Mouse (Mus musculus): ENCODE measurements around the gene Cdkal1. TPM values are rescaled to one million over a fixed set of nuclear protein-coding genes. Genes with fewer than 3 reads are reported as not detected.

The Cdkal1 gene
- polyA plus RNA-seq, 1 experiment, result 3.3 TPM

DNA sequence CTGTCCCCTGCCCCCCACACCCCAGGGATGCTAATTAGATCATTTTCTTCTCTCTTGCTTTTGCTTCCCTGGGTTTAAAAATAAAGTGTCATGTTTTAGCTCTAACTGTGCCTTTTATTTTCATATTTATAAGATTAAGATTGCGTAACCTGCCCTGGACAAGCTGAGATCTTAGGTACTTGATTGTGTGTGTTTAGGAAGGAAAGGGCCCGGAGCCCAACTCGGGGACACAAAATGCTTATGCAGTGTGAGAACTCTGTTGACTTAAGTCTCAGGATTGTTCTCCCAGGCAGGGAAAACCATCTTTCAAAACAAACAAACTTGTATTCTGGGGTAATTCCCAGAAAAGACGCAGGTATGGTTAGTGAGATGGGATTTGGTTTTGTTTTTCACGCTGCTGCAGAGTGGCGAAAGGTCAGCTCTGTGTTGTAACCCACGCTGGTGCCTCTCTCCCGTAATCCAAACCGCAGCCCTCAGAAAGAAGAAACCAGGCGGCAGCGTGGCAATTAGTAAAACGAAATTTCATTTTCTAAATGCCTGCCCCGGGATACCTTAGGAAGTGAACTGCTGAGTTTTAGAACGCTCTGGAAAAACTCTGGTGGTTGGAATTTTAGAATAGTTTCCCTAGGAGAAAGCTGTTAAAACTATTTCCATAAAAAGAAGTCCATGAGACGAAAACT is 690.5 kb downstream of the Cdkal1 start:
- H3K27ac ChIP-seq (ENCODE audit: control insufficient read depth, insufficient read depth, low read length), result no peak overlapping the region
- H3K36me3 ChIP-seq (ENCODE audit: control insufficient read depth, insufficient read depth, low read length), result no peaks in the 10 kb centered on the region
- H3K4me3 ChIP-seq (ENCODE audit: control insufficient read depth, insufficient read depth, low read length), result no peak overlapping the region
- no peaks in the 10 kb centered on the region for H3K4me1 ChIP-seq (replicated peaks; ENCODE audit: control insufficient read depth, insufficient read depth, low read length)
- no peaks in the 10 kb centered on the region for H3K27me3 ChIP-seq (ENCODE audit: control insufficient read depth, insufficient read depth, low read length)
- DNase-seq, result no peak
- WGBS, result 82% methylated on average over 15 of the region's 15 CpGs
- TF ChIP-seq CTCF (IDR thresholded peaks at IDR 0.05; ENCODE audit: borderline replicate concordance, control insufficient read depth, extremely low read depth, insufficient read depth, low read length, poor library complexity) (no peak), POLR2A (IDR thresholded peaks at IDR 0.05; ENCODE audit: control insufficient read depth, extremely low read depth, insufficient read depth, low read length, poor library complexity) (no peak)

DNA sequence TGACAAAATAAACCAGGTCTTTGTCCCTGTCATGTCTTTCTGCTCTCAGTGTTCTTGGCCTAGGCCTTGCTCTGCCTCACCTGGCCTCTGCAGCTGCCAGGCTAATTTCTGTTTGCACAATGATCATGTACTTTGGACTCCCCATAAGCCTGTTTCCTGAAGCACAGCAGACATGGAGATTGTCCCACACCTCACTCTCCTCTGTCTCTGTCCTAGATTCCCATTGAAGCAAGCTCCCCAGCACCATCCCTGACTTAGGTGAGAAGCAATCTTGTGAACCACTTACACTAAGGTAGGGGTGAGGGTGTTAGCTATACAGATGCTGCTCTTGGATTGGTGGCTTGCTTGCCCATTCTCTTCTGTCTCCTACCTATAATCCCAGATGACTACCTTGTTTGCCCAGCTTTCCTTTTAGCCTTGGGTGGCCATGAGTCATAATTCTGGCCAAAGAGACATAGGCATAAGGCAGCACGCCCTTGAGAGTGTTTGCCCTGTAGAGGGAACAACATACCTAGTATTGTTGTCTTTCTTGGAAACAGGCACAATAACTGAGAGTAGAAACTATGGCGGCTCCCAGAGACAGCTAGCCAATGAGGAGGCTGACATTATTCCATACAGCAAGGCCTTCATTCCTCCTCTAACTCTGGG is 692.5 kb downstream of the Cdkal1 start:
- Histone ChIP-seq H3K27me3 (ENCODE audit: control insufficient read depth, insufficient read depth, low read length) (no peaks in the 10 kb centered on the region), H3K36me3 (ENCODE audit: control insufficient read depth, insufficient read depth, low read length) (no peaks in the 10 kb centered on the region), H3K4me1 (replicated peaks; ENCODE audit: control insufficient read depth, insufficient read depth, low read length) (no peaks in the 10 kb centered on the region), H3K4me3 (ENCODE audit: control insufficient read depth, insufficient read depth, low read length) (no peak overlapping the region), H3K27ac (ENCODE audit: control insufficient read depth, insufficient read depth, low read length) (no peak overlapping the region)
- TF ChIP-seq CTCF (IDR thresholded peaks at IDR 0.05; ENCODE audit: borderline replicate concordance, control insufficient read depth, extremely low read depth, insufficient read depth, low read length, poor library complexity) (no peak), POLR2A (IDR thresholded peaks at IDR 0.05; ENCODE audit: control insufficient read depth, extremely low read depth, insufficient read depth, low read length, poor library complexity) (no peak)
- no peak for DNase-seq
- 93% methylated on average over 2 of the region's 2 CpGs for WGBS

DNA sequence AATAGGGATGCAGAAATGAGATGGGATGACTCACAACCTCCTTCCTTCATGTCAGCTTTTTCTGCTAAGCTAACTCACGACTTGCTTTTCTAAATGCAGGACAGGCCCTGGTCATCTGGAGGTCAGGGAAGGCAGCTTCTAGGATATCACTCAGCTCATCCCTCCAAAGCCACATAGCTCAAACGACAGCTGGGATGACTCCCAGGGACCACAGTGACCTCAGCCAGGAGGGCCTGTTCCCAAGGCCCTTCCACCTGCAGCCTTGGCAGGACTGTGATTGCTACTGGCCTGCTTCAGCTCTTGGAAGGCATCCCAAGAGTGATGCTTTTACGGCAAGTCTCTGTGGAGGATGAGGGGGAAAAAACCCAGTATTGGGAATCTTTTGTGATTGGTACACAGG is 693.0 kb downstream of the Cdkal1 start:
- Histone ChIP-seq H3K27ac (ENCODE audit: control insufficient read depth, insufficient read depth, low read length) (no peak overlapping the region), H3K4me1 (replicated peaks; ENCODE audit: control insufficient read depth, insufficient read depth, low read length) (no peaks in the 10 kb centered on the region), H3K27me3 (ENCODE audit: control insufficient read depth, insufficient read depth, low read length) (no peaks in the 10 kb centered on the region), H3K36me3 (ENCODE audit: control insufficient read depth, insufficient read depth, low read length) (no peaks in the 10 kb centered on the region), H3K4me3 (ENCODE audit: control insufficient read depth, insufficient read depth, low read length) (no peak overlapping the region)
- no peak for DNase-seq
- TF ChIP-seq POLR2A (IDR thresholded peaks at IDR 0.05; ENCODE audit: control insufficient read depth, extremely low read depth, insufficient read depth, low read length, poor library complexity) (no peak), CTCF (IDR thresholded peaks at IDR 0.05; ENCODE audit: borderline replicate concordance, control insufficient read depth, extremely low read depth, insufficient read depth, low read length, poor library complexity) (no peak)
- 77% methylated on average over 3 of the region's 3 CpGs for WGBS

DNA sequence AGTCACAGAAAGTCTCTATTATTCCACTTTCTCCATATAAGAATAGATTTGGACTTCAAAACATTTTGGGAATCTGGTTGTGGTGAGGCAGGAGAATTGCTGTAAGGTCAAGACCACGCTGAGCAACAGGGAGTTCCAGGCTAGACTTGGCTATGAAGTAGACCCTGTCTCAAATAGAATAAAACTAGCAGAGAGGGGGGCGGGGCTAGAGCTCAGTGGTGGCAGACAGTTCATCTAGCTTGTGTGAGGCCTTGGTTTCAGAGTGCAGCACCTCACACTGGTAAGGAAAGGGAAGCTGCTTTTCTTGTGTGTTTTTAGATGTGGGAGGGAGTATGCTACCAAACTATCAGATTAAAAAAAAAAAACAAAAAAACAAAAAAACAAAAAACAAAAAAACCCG is 694.0 kb downstream of the Cdkal1 start:
- TF ChIP-seq POLR2A (IDR thresholded peaks at IDR 0.05; ENCODE audit: control insufficient read depth, extremely low read depth, insufficient read depth, low read length, poor library complexity) (no peak), CTCF (IDR thresholded peaks at IDR 0.05; ENCODE audit: borderline replicate concordance, control insufficient read depth, extremely low read depth, insufficient read depth, low read length, poor library complexity) (no peak)
- H3K4me3 ChIP-seq (ENCODE audit: control insufficient read depth, insufficient read depth, low read length), result no peak overlapping the region
- DNase-seq, result peak; percentile 34
- no peaks in the 10 kb centered on the region for H3K27me3 ChIP-seq (ENCODE audit: control insufficient read depth, insufficient read depth, low read length)
- H3K36me3 ChIP-seq (ENCODE audit: control insufficient read depth, insufficient read depth, low read length), result no peaks in the 10 kb centered on the region
- H3K27ac ChIP-seq (ENCODE audit: control insufficient read depth, insufficient read depth, low read length), result no peak overlapping the region
- H3K4me1 ChIP-seq (replicated peaks; ENCODE audit: control insufficient read depth, insufficient read depth, low read length), result peaks cover 2% of the 10 kb centered on the region
- 93% methylated on average over 3 of the region's 3 CpGs for WGBS

DNA sequence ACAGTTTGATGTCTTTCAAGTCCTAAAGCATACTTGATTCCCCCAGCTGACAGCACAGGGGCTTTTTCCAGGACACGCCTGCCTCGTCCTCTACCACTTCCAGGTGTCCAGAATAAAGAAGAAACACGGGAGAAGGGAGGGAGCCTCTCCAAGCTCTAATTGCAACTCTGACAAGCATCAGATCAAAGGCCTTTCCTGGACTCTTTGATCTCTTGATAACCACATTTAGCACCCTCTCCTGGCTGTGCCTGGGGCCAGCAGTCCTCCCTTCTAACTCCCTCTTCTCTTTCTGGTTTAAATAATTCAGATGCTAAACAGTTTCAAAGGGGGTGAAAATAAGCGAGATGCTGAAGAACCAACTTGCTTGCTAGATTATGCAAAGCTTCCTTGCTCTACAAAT is 698.8 kb downstream of the Cdkal1 start:
- Histone ChIP-seq H3K27ac (ENCODE audit: control insufficient read depth, insufficient read depth, low read length) (no peak overlapping the region), H3K4me1 (replicated peaks; ENCODE audit: control insufficient read depth, insufficient read depth, low read length) (peaks cover 2% of the 10 kb centered on the region), H3K36me3 (ENCODE audit: control insufficient read depth, insufficient read depth, low read length) (no peaks in the 10 kb centered on the region), H3K27me3 (ENCODE audit: control insufficient read depth, insufficient read depth, low read length) (no peaks in the 10 kb centered on the region), H3K4me3 (ENCODE audit: control insufficient read depth, insufficient read depth, low read length) (no peak overlapping the region)
- DNase-seq, result peak; percentile 62
- 53% methylated on average over 4 of the region's 4 CpGs for WGBS
- TF ChIP-seq CTCF (IDR thresholded peaks at IDR 0.05; ENCODE audit: borderline replicate concordance, control insufficient read depth, extremely low read depth, insufficient read depth, low read length, poor library complexity), result no peak
- TF ChIP-seq POLR2A (IDR thresholded peaks at IDR 0.05; ENCODE audit: control insufficient read depth, extremely low read depth, insufficient read depth, low read length, poor library complexity), result no peak

DNA sequence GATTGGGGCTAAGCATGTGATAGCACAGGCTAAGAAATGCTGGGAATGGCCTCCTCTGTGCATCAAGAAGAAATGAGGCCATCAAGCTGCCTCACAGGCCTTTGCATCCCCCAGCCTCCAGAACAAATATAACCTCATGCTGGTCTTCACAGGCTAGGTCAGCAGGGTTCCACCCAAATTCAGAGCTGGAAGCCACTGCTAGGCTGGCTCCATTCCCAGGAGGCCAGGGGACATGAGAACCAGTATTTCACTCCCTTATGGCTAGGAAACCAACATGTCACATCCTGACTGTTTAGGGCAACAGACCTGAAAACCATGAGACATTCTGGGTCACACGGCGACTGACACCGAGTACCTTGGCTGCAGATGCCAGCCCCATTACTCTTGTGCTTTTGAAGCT is 700.2 kb downstream of the Cdkal1 start:
- peaks cover 2% of the 10 kb centered on the region for H3K4me1 ChIP-seq (replicated peaks; ENCODE audit: control insufficient read depth, insufficient read depth, low read length)
- DNase-seq, result no peak
- H3K36me3 ChIP-seq (ENCODE audit: control insufficient read depth, insufficient read depth, low read length), result no peaks in the 10 kb centered on the region
- H3K4me3 ChIP-seq (ENCODE audit: control insufficient read depth, insufficient read depth, low read length), result no peak overlapping the region
- no peak for TF ChIP-seq CTCF (IDR thresholded peaks at IDR 0.05; ENCODE audit: borderline replicate concordance, control insufficient read depth, extremely low read depth, insufficient read depth, low read length, poor library complexity)
- TF ChIP-seq POLR2A (IDR thresholded peaks at IDR 0.05; ENCODE audit: control insufficient read depth, extremely low read depth, insufficient read depth, low read length, poor library complexity), result no peak
- no peak overlapping the region for H3K27ac ChIP-seq (ENCODE audit: control insufficient read depth, insufficient read depth, low read length)
- 94% methylated on average over 3 of the region's 3 CpGs for WGBS
- no peaks in the 10 kb centered on the region for H3K27me3 ChIP-seq (ENCODE audit: control insufficient read depth, insufficient read depth, low read length)

Measured in thymus, adult 2 months (tissue).